Mouse (Mus musculus) CH12.LX (cell line): ENCODE measurements around the gene Hes6. TPM values are rescaled to one million over a fixed set of nuclear protein-coding genes. Genes with fewer than 3 reads are reported as not detected.

Experiments
- DNase-seq: peaks from one replicate; pipeline ENCODE4 v3.0.0-alpha.2; 2013; ENCODE audit errors: extremely low read depth
- H3K27ac ChIP-seq: 2 replicates; pipeline ENCODE4 v1.5.1; 2012; ENCODE audit warnings: low read depth, mild to moderate bottlenecking, control low read depth, moderate library complexity; ENCODE audit not compliant: insufficient read depth
- H3K27me3 ChIP-seq: replicated peaks from 2 replicates; pipeline ENCODE3; 2012; ENCODE audit warnings: inconsistent platforms
- H3K36me3 ChIP-seq, 2 experiments: replicated peaks in 1 of 2; 2 replicates each; pipeline versions ENCODE3 to v1.6.1; 2012; ENCODE audit warnings: inconsistent platforms in 1 of 2, low read length in 1 of 2, mild to moderate bottlenecking in 1 of 2, mixed read lengths in 1 of 2, moderate library complexity in 1 of 2; ENCODE audit not compliant: control insufficient read depth in 1 of 2, insufficient read depth in 1 of 2
- H3K4me1 ChIP-seq, 2 experiments: 2 replicates each; pipeline ENCODE4 v1.6.1; 2012; ENCODE audit warnings: inconsistent platforms in 1 of 2, moderate library complexity in 1 of 2; ENCODE audit not compliant: insufficient read depth in 2 of 2, control insufficient read depth in 1 of 2
- H3K4me2 ChIP-seq: 2 replicates; pipeline ENCODE4 v1.6.1; 2012; ENCODE audit warnings: low read depth, mild to moderate bottlenecking, control low read depth; ENCODE audit not compliant: poor library complexity, insufficient read depth, severe bottlenecking
- H3K4me3 ChIP-seq, 3 experiments: fragments of 150-350 bp in 1 of 3; sonication (generic) in 1 of 3; replicated peaks in 1 of 3; 2 replicates each; pipeline versions ENCODE3 to v1.5.1; 2011 to 2012; ENCODE audit warnings: low read depth in 2 of 3, low read length in 2 of 3, mild to moderate bottlenecking in 2 of 3, moderate library complexity in 2 of 3, control low read depth in 1 of 3, improper control_type of control experiment in 1 of 3, inconsistent platforms in 1 of 3, mixed read lengths in 1 of 3; ENCODE audit not compliant: poor library complexity in 1 of 3
- H3K79me2 ChIP-seq: replicated peaks from 2 replicates; pipeline ENCODE4 v1.6.1; 2012; ENCODE audit warnings: mild to moderate bottlenecking, moderate library complexity; ENCODE audit not compliant: control insufficient read depth, poor library complexity, insufficient read depth, severe bottlenecking; ENCODE audit errors: extremely low read depth
- H3K9ac ChIP-seq: 2 replicates; pipeline ENCODE4 v1.6.1; 2012; ENCODE audit warnings: low read depth, mild to moderate bottlenecking, control low read depth, moderate library complexity; ENCODE audit not compliant: insufficient read depth
- H3K9me3 ChIP-seq: replicated peaks from 2 replicates; pipeline ENCODE3; 2012; ENCODE audit warnings: low read length, inconsistent platforms, mixed read lengths
- BHLHE40 ChIP-seq: IDR thresholded peaks from 2 replicates; pipeline ENCODE4 v1.6.1; 2011; ENCODE audit warnings: mild to moderate bottlenecking, low read depth, low read length, improper control_type of control experiment
- CHD2 ChIP-seq: IDR thresholded peaks from 2 replicates; pipeline ENCODE4 v1.6.1; 2011; ENCODE audit warnings: low read length, improper control_type of control experiment
- E2F4 ChIP-seq: IDR thresholded peaks from 2 replicates; pipeline ENCODE4 v1.6.1; 2011; ENCODE audit warnings: low read depth, low read length, improper control_type of control experiment; ENCODE audit not compliant: insufficient replicate concordance
- ELF1 ChIP-seq: IDR thresholded peaks from 2 replicates; pipeline ENCODE4 v1.6.1; 2014; ENCODE audit warnings: low read depth, mild to moderate bottlenecking, inconsistent platforms, low read length, improper control_type of control experiment
- JUN ChIP-seq: IDR thresholded peaks from 2 replicates; pipeline ENCODE4 v1.6.1; 2011; ENCODE audit warnings: low read depth, mild to moderate bottlenecking, low read length, improper control_type of control experiment, moderate library complexity; ENCODE audit not compliant: insufficient read depth
- JUND ChIP-seq: conservative IDR thresholded peaks from 2 replicates; pipeline ENCODE4 v1.6.1; 2011; ENCODE audit warnings: low read depth, low read length, improper control_type of control experiment
- KAT2A ChIP-seq: IDR thresholded peaks from 2 replicates; pipeline ENCODE4 v1.6.1; 2012; ENCODE audit warnings: low read length, improper control_type of control experiment, inconsistent platforms; ENCODE audit not compliant: insufficient replicate concordance
- MAFK ChIP-seq: IDR thresholded peaks from 2 replicates; pipeline ENCODE4 v1.6.1; 2011; ENCODE audit warnings: low read length, improper control_type of control experiment; ENCODE audit not compliant: insufficient replicate concordance
- MAX ChIP-seq: IDR thresholded peaks from 2 replicates; pipeline ENCODE4 v1.6.1; 2011; ENCODE audit warnings: low read length, improper control_type of control experiment
- MEF2A ChIP-seq: IDR thresholded peaks from 2 replicates; pipeline ENCODE4 v1.6.1; 2014; ENCODE audit warnings: low read depth, mild to moderate bottlenecking, inconsistent platforms, low read length, improper control_type of control experiment, borderline replicate concordance
- MYC ChIP-seq: IDR thresholded peaks from 2 replicates; pipeline ENCODE4 v1.6.1; 2011; ENCODE audit warnings: low read depth, mild to moderate bottlenecking, improper control_type of control experiment, low read length
- NRF1 ChIP-seq: IDR thresholded peaks from 2 replicates; pipeline ENCODE4 v1.6.1; 2014; ENCODE audit warnings: low read depth, mild to moderate bottlenecking, inconsistent platforms, low read length, improper control_type of control experiment, moderate library complexity
- POLR2AphosphoS2 ChIP-seq: IDR thresholded peaks from 2 replicates; pipeline ENCODE4 v1.6.1; 2011; ENCODE audit warnings: low read depth, low read length, improper control_type of control experiment
- SIN3A ChIP-seq: IDR thresholded peaks from 2 replicates; pipeline ENCODE4 v1.6.1; 2012; ENCODE audit warnings: low read length, improper control_type of control experiment, inconsistent platforms
- TBP ChIP-seq: conservative IDR thresholded peaks from 2 replicates; pipeline ENCODE4 v1.6.1; 2011; ENCODE audit warnings: low read depth, low read length, improper control_type of control experiment
- USF1 ChIP-seq: IDR thresholded peaks from 2 replicates; pipeline ENCODE4 v1.6.1; 2014; ENCODE audit warnings: low read depth, mild to moderate bottlenecking, inconsistent platforms, low read length, improper control_type of control experiment
- USF2 ChIP-seq: conservative IDR thresholded peaks from 2 replicates; pipeline ENCODE4 v1.6.1; 2011; ENCODE audit warnings: low read depth, low read length, improper control_type of control experiment
- ZKSCAN1 ChIP-seq: IDR thresholded peaks from 2 replicates; pipeline ENCODE4 v1.6.1; 2012; ENCODE audit warnings: low read depth, inconsistent platforms, low read length, improper control_type of control experiment, borderline replicate concordance
- ZMIZ1 ChIP-seq: IDR thresholded peaks from 2 replicates; pipeline ENCODE4 v1.6.1; 2012; ENCODE audit warnings: low read depth, mild to moderate bottlenecking, inconsistent platforms, low read length, improper control_type of control experiment
- dilution Hi-C: fragments of 300-500 bp; cut with MboI; formaldehyde crosslinking; loops from 2 replicates; pipeline ENCODE4 v1.14.3; 2020; ENCODE audit warnings: low sequenced_read_pairs; ENCODE audit not compliant: extremely low pct_unique_long_range_greater_than_20kb, extremely low pct_ligation_motif_present
- in situ Hi-C: fragments of 300-500 bp; cut with MboI; formaldehyde crosslinking; loops from 3 replicates; pipeline ENCODE4 v1.14.3; 2019; ENCODE audit warnings: low sequenced_read_pairs, low pct_ligation_motif_present, low pct_unique_long_range_greater_than_20kb, mixed read lengths
- polyA plus RNA-seq: library from polyadenylated mRNA; unstranded; fragments of >175 nt; gene quantifications from 2 replicates; pipeline ENCODE4 v1.2.1, GENCODE M21; 2012; ENCODE audit warnings: low read depth; ENCODE audit not compliant: insufficient read length
- total RNA-seq, 2 experiments: library from RNA; depleted of rRNA; stranded (reverse); fragments of 300-350 nt in 1 of 2; fragments of >200 nt in 1 of 2; gene quantifications; 2 replicates each; pipeline ENCODE4 v1.2.3; 2012 to 2014

Gene Hes6
- total and polyA plus RNA-seq, 3 experiments: 15.4 to 25.7 (median 21.1) TPM

GRCm38 (mm10) chr1:91435606-91436130, 21.8 kb upstream of the Hes6 start:
- dilution Hi-C loops: no loop called here

DNA sequence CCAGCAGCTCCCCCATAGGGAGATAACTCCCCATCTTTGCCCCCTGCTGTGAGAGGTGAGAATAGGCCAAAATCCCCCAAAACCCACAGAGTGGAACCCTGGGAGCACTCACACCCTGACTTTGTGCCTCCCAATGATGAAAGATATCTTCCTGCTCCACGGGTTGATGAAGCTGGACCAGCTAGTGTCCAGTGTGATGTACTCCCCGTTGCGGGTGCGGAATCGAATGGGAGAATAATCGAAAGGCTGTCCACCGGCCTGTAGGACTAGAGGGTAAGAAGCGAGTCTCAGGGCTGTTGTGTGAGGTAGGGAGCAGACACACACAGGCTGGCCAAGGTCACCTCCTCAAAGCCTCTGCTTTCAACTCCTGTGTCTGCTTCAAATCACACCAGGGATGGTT, 21.1 kb upstream of the Hes6 start:
- Histone ChIP-seq H3K79me2 (no peaks in the 10 kb centered on the region), H3K27me3 (no peaks in the 10 kb centered on the region), H3K27ac (no peak overlapping the region), H3K9me3 (no peaks in the 10 kb centered on the region), H3K4me1 (peaks cover 16 to 36% of the 10 kb centered on the region in 2 experiments), H3K9ac (no peak overlapping the region), H3K36me3 (peaks cover 35 to 67% of the 10 kb centered on the region in 2 experiments), H3K4me2 (no peak overlapping the region), H3K4me3 (no peak overlapping the region)
- DNase-seq: no peak
- dilution Hi-C loops (no loop called here), in situ Hi-C loops (no loop called here)
- TF ChIP-seq JUN (no peak), JUND (no peak)

More at GRCm38 (mm10) chr1:91435606-91436130, 21.8 kb upstream of the Hes6 start:
- Histone ChIP-seq H3K4me3 (no peak overlapping the region), H3K36me3 (peaks cover 41 to 69% of the 10 kb centered on the region in 2 experiments), H3K4me1 (peaks cover 16 to 36% of the 10 kb centered on the region in 2 experiments), H3K79me2 (no peaks in the 10 kb centered on the region), H3K9me3 (no peaks in the 10 kb centered on the region), H3K9ac (no peak overlapping the region), H3K27ac (no peak overlapping the region), H3K4me2 (no peak overlapping the region), H3K27me3 (no peaks in the 10 kb centered on the region)
- in situ Hi-C loops: no loop called here
- no peak for DNase-seq
- no peak for TF ChIP-seq BHLHE40
- TF ChIP-seq E2F4: no peak
- TF ChIP-seq USF1: no peak
- TF ChIP-seq NRF1: no peak
- no peak for TF ChIP-seq TBP
- TF ChIP-seq ZMIZ1: no peak
- TF ChIP-seq MYC: no peak
- no peak for TF ChIP-seq KAT2A
- TF ChIP-seq USF2: no peak
- TF ChIP-seq CHD2: no peak
- TF ChIP-seq POLR2AphosphoS2: no peak
- TF ChIP-seq MEF2A: no peak
- TF ChIP-seq ELF1: no peak
- TF ChIP-seq SIN3A: no peak
- no peak for TF ChIP-seq ZKSCAN1
- TF ChIP-seq JUN: no peak
- no peak for TF ChIP-seq MAFK
- TF ChIP-seq MAX: no peak
